Mouse (Mus musculus) cerebellum, adult 9-10 months (tissue): ENCODE data around the gene Lias.

Experiments used
- DNase-seq: peaks from one replicate; pipeline ENCODE4 v3.0.0; 2022

The Lias gene

GRCm38 (mm10) chr5:65390648-65391644, at the start of gene Lias, which contains the start of gene Rpl9:
TSS of gene Lias (plus strand) at chr5:65391497.
TSS of gene Rpl9 (minus strand) at chr5:65391444.
- DNase-seq, result peak; percentile 99

DNA sequence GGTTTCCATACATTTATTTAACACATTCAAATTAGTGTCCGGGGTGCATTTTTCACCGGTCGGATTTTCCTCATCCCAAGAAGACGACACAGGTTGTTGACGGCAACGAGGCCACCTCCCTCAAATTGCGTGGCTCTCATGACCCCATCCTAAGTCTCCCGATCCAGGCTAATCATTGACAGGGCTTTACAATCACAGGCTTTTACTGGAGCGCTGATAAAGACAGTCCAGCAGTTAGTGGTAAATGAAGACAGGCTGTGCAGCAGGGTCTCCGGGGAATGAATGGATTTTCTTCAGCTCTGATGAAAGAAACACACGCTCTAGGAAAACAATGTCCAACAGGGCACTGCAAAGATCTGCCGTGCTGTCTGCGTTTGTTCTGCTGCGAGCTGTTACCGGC, 43.1 kb upstream of the Lias start, which contains the start of gene Klb:
Gene Klb (plus strand): TSS at position 147 of the 400 bp plus-strand sequence.
- no peak for DNase-seq

- no peak for DNase-seq
These were observed 40.8 kb upstream of the Lias start for GRCm38 (mm10) chr5:65350508-65350907.

- no peak for DNase-seq
These were observed 37.2 kb upstream of the Lias start for GRCm38 (mm10) chr5:65354097-65354496.

DNA sequence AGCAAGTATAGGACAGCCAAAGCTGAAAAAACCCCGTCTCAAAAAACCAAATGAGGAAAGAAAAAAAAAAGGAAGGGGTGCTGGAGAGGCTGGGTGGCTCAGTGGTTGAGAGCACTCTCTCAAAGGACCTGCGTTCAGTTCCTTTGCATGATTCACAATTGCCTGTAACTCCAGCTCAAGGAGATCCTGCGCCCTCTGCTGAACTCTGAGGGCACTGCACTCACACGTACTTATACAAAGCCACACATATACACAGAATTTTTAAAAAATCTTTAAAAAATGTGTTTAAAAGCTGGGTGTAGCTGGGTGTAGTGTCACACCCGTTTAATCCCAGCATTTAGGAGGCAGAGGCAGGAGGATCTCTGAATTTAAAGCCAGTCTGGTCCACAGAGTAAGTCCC, 36.3 kb upstream of the Lias start:
- DNase-seq, result no peak

GRCm38 (mm10) chr5:65356851-65357250, 34.4 kb upstream of the Lias start:
- DNase-seq, result no peak

DNA sequence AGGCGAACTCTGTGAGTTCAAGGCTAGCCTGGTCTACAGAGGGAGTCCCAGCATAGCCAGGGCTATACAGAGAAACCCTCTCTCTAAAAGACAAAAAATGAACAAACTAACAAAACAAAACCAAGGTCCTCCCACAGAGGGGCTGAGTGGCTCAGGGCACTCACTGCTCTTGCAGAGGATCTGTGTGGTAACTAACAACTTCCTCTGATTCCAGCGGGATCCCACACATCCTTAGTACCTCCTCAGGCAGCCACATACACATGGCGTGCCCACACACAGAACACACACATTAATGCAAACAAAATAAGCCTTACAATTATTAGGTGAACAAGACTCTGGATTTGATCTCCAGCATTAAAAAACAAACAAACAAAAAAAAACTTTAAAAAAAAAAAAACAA, 33.5 kb upstream of the Lias start:
- no peak for DNase-seq

DNA sequence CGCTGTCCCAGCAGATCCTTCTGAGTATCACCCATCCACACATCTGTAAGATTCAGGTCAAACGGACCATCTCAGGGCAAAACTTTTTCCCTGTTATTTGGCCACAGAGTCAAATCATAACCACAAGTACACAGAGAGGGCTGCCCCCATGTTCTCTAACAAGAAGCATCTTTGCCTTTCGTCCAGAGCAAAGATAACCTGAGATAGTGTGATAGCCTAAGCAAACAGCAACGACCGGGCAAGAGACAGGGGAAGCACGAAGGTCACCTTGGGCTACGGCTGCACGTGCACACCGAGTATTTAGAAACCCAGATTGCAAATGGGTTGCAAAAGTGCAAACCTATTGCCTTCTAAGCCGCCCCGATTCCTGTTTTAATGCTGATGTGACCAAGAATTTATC, 23.5 kb upstream of the Lias start:
- no peak for DNase-seq

GRCm38 (mm10) chr5:65371551-65371950, 19.7 kb upstream of the Lias start:
- no peak for DNase-seq

DNA sequence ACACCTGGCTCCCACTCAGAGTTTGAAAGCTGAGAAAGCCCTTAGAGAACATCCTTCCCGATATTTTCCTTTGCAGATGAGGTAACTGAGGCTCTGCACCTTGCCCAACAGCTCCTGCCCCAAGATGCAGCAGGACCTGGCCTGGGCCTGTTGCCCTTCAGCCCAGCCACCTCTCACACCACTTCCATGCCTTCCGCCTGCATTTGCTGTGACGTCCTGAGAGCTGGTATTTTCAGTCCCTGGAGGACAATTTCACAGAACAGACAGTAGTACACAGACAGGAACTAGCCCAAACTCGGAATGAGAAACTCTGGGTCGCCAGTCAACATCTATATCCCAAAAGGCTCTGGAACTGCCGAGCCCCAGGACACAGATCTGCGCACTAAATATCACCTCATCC, 16.6 kb upstream of the Lias start:
- no peak for DNase-seq

GRCm38 (mm10) chr5:65385704-65386103, 5.6 kb upstream of the Lias start:
- no peak for DNase-seq

GRCm38 (mm10) chr5:65387008-65387867, 4.1 kb upstream of the Lias start:
- no peak for DNase-seq

DNA sequence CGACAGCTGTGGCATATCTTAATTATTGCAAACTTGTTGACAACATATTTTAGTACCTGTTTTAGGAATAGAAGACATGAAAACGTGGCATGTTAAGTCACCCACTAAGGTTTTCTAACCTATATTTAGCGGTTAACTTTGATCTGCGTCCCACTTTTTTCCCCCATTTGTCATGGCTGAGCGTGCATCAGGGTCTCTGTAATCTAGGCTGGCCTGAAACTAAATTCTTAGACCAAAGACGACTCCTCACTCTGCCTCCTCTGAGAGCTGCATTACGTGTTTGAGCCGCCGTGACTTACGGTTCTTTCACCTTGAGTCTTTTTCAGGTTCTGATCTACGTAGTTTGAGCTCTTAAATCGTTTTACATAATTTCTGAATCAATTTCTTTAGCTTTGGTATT, 456 bp downstream of the Lias start:
- DNase-seq, result no peak

GRCm38 (mm10) chr5:65394425-65394824, 3.1 kb downstream of the Lias start:
- DNase-seq, result no peak

DNA sequence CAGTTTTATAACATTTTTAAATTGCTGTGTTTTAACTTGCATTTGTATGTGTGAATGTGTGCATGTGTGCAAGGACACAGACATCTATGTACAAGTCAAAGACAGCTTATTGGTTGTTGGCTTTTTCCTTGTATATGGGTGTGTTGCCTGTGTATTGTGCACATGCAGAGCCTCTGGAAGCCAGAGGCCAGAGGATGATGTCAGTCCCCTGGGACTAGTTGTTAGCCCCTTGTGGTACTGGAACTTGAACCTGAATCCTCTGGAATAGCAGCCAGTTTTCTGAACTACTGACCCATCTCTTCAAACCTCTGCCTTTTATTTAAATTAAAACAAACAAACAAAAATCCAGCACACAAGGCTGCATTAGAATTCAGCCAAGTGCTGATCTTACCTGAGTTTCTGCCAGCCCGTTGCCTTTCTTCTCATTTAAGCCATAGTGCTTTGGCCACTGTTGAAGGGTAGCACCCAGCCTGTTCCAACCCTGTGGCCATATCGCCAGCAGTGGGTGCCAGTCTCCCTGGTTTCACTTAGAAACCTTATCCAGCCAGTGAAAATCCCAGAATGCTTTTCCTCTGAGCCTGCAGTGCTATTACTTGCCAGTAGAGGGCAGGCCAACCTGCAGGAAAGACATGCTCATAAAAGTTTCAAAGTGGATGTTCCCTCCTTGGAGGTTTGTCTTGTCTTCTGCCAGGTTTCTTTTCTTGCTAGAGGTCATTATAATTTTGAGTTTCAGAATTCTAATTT, 10.1 kb downstream of the Lias start:
- DNase-seq, result peak; percentile 89

DNA sequence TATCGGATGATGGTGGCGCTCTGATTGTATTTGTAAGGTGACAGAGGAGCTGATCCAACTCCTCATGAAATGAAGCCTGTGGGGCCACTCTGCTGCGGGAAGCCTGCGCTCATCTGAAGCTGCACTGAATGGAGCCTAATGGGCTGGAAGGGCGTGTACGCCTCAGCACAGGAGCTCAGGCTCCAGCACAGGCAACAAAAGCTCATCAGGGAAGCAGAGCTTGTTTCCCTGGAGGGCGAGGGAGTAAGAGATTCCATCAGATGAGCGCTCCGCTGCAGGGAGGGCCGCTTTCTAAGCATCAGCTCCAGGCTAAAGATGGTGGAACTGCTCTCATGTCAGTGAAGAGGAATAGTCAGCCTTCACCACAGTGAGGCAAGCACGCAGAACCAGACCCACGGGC, 16.7 kb downstream of the Lias start:
- no peak for DNase-seq

GRCm38 (mm10) chr5:65415653-65416458, 24.6 kb downstream of the Lias start:
- DNase-seq, result no peak

GRCm38 (mm10) chr5:65419136-65419535, 27.8 kb downstream of the Lias start:
- DNase-seq, result no peak

DNA sequence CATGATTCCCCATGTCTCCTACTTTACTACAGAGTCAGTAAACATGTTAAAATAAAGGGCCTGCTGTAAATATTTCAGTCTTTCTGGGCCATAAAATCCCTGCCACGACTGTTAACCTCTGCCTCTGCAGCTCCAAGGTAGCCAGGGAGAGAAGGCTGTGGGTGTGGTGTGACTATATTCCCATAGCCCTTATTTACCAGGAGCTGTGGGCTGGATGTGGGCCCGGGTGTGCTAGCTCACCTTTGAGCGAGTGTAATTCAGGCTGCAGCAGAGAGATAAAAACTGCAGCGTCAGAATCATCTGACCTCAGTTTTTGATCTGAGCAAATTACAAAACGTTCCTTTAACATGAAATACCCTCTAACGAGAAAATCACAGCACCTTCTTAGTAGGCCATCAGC, 29.5 kb downstream of the Lias start:
- no peak for DNase-seq

GRCm38 (mm10) chr5:65422803-65423202, 31.5 kb downstream of the Lias start:
- DNase-seq, result no peak

GRCm38 (mm10) chr5:65424215-65424614, 32.9 kb downstream of the Lias start:
- DNase-seq, result no peak

- no peak for DNase-seq
These were observed 34.0 kb downstream of the Lias start for GRCm38 (mm10) chr5:65425251-65425650.
